Mouse (Mus musculus): ENCODE data around the gene Gfy.

DNA sequence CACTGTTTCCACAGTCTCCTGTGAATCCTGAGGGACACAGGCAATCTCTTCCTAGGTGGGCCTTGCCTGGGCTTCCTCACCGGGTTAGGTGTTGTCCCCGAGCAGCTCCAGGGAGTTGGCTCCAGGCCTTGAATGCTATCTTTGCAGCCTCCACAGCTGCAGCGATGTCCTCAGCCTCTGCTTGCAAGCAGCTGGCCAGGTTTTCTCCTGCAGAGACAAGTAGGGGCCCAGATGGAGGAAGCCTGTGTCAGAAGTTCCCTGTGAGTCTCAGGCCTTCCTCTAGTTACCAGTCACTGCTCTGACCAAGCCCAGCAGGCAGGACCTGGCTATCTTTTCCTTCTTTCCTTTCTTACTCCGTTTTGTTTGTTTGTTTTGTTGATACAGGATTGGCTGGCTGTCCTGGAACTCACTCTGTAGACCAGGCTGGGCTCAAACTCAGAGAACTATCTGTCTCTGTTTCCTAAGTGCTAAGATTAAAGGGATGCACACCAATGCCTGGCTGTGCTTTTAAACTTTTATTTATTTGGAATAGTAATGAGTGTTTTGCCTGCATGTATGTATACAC lies 30.8 kb downstream of the Gfy start:
- TF ChIP-seq POLR2A (IDR thresholded peaks at IDR 0.05; ENCODE audit: low read depth, low read length): no peak
- TF ChIP-seq CTCF (IDR thresholded peaks at IDR 0.05; ENCODE audit: extremely low read depth, insufficient read depth, insufficient read length, insufficient replicate concordance): no peak

Data from spleen, adult 2 months (tissue).